Mouse (Mus musculus) megakaryocyte, embryonic 14.5 days (primary cell): ENCODE data around the gene Kdm6b.

Experiments
- FLI1 ChIP-seq: IDR thresholded peaks from 2 replicates; pipeline ENCODE4 v1.6.1; 2012; ENCODE audit warnings: low read length, inconsistent platforms, mixed read lengths
- GATA1 ChIP-seq: IDR thresholded peaks from 3 replicates; pipeline ENCODE4 v1.6.1; 2012; ENCODE audit warnings: mixed read lengths, low read length, inconsistent platforms, borderline replicate concordance

GRCm38 (mm10) chr11:69366157-69366854 is 47.2 kb downstream of the Kdm6b start:
- TF ChIP-seq FLI1 (no peak), GATA1 (no peak)
